Mouse (Mus musculus): Measurements from ENCODE around the gene Gm49373. TPM values are rescaled to one million over a fixed set of nuclear protein-coding genes. Genes with fewer than 3 reads are reported as not detected.

The Gm49373 gene
- polyA plus RNA-seq, 1 experiment: 0.27 TPM

- Histone ChIP-seq H3K4me3 (ENCODE audit: insufficient read depth, low read depth, low read length) (no peak overlapping the region), H3K27me3 (replicated peaks; ENCODE audit: control insufficient read depth, insufficient read depth, low read length) (no peaks in the 10 kb centered on the region), H3K36me3 (ENCODE audit: control insufficient read depth, insufficient read depth, low read length) (no peaks in the 10 kb centered on the region), H3K4me1 (ENCODE audit: control insufficient read depth, insufficient read depth, low read length) (no peaks in the 10 kb centered on the region), H3K27ac (ENCODE audit: insufficient read depth, low read depth, low read length) (no peak overlapping the region)
- WGBS: 80% methylated on average over 3 of the region's 3 CpGs
- TF ChIP-seq CTCF (conservative IDR thresholded peaks at IDR 0.05; ENCODE audit: insufficient read depth, insufficient read length, low read depth, low read length) (no peak), POLR2A (IDR thresholded peaks at IDR 0.05; ENCODE audit: low read depth, low read length) (no peak)
- DNase-seq: no peak
Measured at GRCm38 (mm10) chr9:21021363-21021762, 51.5 kb downstream of the Gm49373 start.

DNA sequence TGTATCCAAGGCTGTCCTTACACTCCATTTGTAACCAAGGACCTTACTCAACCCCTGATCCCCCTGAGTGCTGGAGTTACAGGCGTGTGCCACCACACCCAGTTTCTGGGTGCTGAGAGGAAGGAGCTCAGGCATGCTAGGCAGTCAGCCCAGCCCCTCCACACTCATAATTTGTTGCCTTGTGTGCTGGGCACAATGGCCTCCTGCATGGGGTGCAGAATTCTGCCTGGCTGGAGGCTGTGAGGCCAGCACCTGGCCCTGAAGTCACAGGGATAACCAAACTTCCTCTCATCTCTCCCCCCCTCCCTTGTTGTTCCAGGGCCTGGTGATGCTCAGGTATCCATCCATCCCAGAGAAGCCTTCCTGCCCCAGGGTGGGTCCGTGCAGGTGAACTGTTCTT lies 54.3 kb downstream of the Gm49373 start:
- H3K4me3 ChIP-seq (ENCODE audit: insufficient read depth, low read depth, low read length): no peak overlapping the region
- WGBS: 83% methylated on average over 2 of the region's 2 CpGs
- TF ChIP-seq CTCF (conservative IDR thresholded peaks at IDR 0.05; ENCODE audit: insufficient read depth, insufficient read length, low read depth, low read length) (no peak), POLR2A (IDR thresholded peaks at IDR 0.05; ENCODE audit: low read depth, low read length) (no peak)

GRCm38 (mm10) chr9:21017177-21017575 lies 55.7 kb downstream of the Gm49373 start:
- TF ChIP-seq POLR2A (IDR thresholded peaks at IDR 0.05; ENCODE audit: low read depth, low read length): no peak
- no peak for TF ChIP-seq CTCF (conservative IDR thresholded peaks at IDR 0.05; ENCODE audit: insufficient read depth, insufficient read length, low read depth, low read length)
- Histone ChIP-seq H3K36me3 (ENCODE audit: control insufficient read depth, insufficient read depth, low read length) (no peaks in the 10 kb centered on the region), H3K4me3 (ENCODE audit: insufficient read depth, low read depth, low read length) (peak overlapping the region; percentile 14; the same call in 1 of the 2 replicates), H3K27me3 (replicated peaks; ENCODE audit: control insufficient read depth, insufficient read depth, low read length) (no peaks in the 10 kb centered on the region), H3K27ac (ENCODE audit: insufficient read depth, low read depth, low read length) (no peak overlapping the region), H3K4me1 (ENCODE audit: control insufficient read depth, insufficient read depth, low read length) (no peaks in the 10 kb centered on the region)
- whole genome bisulfite sequencing: 52% methylated on average over 4 of the region's 4 CpGs
- DNase-seq: no peak

More for the DNA sequence above, 54.3 kb downstream of the Gm49373 start:
- H3K4me1 ChIP-seq (ENCODE audit: control insufficient read depth, insufficient read depth, low read length): no peaks in the 10 kb centered on the region
- no peak for DNase-seq
- no peaks in the 10 kb centered on the region for H3K36me3 ChIP-seq (ENCODE audit: control insufficient read depth, insufficient read depth, low read length)
- H3K27ac ChIP-seq (ENCODE audit: insufficient read depth, low read depth, low read length): no peak overlapping the region
- H3K27me3 ChIP-seq (replicated peaks; ENCODE audit: control insufficient read depth, insufficient read depth, low read length): no peaks in the 10 kb centered on the region

DNA sequence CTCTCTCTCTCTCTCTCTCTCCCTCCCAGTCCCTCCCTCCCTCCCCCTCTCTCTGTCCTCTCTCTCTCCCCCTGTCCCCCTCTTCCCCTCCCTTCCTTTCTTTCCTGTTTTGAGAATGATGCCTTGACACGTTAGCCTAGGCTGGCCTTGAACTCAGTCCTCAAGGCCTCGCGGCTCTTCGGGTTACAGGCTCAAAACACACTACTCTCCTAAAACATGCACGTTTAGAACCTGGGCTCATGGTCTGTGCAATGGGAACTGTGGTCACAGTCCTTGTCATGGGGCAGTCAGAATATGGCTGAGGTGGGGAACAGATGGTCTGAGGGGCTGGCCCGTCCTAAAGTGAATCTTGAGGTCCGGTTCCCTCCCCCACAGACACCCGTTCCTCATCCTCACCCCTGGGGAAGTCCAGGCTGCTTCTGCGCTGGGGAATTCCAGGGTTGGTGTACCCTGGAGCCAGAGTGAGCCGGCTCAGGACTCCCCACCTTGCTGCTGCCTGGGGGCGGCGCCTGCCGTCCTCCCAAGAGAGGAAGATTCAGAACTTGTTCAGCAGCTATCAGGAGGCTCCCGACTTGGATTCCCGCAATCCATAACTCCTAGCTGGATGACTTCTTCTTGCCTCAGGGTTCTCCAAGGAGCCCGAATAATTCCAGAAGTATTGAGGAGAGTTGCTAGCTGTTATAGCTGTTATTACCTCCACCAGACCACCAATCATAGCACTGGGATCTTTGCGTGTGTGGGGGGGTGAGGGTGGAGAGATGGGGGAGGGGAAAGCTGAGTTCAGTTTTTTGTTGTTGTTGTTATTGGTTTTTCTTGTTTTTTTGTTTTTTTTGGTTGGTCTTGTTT lies 56.3 kb downstream of the Gm49373 start:
- DNase-seq: no peak
- Histone ChIP-seq H3K27me3 (replicated peaks; ENCODE audit: control insufficient read depth, insufficient read depth, low read length) (no peaks in the 10 kb centered on the region), H3K4me3 (ENCODE audit: insufficient read depth, low read depth, low read length) (peak overlapping the region; percentile 45), H3K36me3 (ENCODE audit: control insufficient read depth, insufficient read depth, low read length) (no peaks in the 10 kb centered on the region), H3K27ac (ENCODE audit: insufficient read depth, low read depth, low read length) (no peak overlapping the region), H3K4me1 (ENCODE audit: control insufficient read depth, insufficient read depth, low read length) (no peaks in the 10 kb centered on the region)
- WGBS: 8% methylated on average over 17 of the region's 17 CpGs
- TF ChIP-seq CTCF (conservative IDR thresholded peaks at IDR 0.05; ENCODE audit: insufficient read depth, insufficient read length, low read depth, low read length) (no peak), POLR2A (IDR thresholded peaks at IDR 0.05; ENCODE audit: low read depth, low read length) (no peak)

DNA sequence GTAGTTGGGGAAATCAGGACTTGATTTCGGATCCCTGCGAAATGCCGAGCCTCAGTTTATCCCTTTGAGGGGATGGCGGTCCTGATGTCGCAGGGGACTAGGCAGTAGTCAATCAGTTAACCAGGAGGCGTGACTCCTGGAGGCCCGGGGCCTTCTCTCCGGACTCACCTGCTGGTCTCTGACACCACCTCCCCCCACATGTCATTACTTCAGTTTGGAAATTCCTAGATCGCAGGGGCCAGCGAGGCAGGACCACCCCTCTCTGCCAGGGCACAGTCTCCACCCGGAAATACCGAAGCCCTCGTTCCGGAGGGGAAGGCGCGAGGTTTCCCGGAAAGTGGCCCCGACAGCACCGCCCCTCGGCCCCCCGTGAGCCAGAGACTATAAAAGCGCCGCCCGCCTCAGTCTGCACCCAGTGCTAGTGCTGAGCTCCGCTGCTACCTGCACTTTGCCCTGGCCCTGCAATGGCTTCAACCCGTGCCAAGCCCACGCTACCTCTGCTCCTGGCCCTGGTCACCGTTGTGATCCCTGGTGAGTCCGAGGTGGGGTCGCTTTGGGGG lies 57.2 kb downstream of the Gm49373 start, which contains the start of gene Icam1:
Gene Icam1 (plus strand): TSS at position 415 of the 560 bp plus-strand sequence.
- no peak for TF ChIP-seq CTCF (conservative IDR thresholded peaks at IDR 0.05; ENCODE audit: insufficient read depth, insufficient read length, low read depth, low read length)
- peak; percentile 95 for TF ChIP-seq POLR2A (IDR thresholded peaks at IDR 0.05; ENCODE audit: low read depth, low read length)
- Histone ChIP-seq H3K36me3 (ENCODE audit: control insufficient read depth, insufficient read depth, low read length) (no peaks in the 10 kb centered on the region), H3K27me3 (replicated peaks; ENCODE audit: control insufficient read depth, insufficient read depth, low read length) (no peaks in the 10 kb centered on the region), H3K4me3 (ENCODE audit: insufficient read depth, low read depth, low read length) (peak within 1 kb of the TSS; percentile 45), H3K4me1 (ENCODE audit: control insufficient read depth, insufficient read depth, low read length) (no peaks in the 10 kb centered on the region), H3K27ac (ENCODE audit: insufficient read depth, low read depth, low read length) (peak within 1 kb of the TSS; percentile 79)
- 1% methylated on average over 30 of the region's 30 CpGs for WGBS
- DNase-seq: peak; percentile 93

DNA sequence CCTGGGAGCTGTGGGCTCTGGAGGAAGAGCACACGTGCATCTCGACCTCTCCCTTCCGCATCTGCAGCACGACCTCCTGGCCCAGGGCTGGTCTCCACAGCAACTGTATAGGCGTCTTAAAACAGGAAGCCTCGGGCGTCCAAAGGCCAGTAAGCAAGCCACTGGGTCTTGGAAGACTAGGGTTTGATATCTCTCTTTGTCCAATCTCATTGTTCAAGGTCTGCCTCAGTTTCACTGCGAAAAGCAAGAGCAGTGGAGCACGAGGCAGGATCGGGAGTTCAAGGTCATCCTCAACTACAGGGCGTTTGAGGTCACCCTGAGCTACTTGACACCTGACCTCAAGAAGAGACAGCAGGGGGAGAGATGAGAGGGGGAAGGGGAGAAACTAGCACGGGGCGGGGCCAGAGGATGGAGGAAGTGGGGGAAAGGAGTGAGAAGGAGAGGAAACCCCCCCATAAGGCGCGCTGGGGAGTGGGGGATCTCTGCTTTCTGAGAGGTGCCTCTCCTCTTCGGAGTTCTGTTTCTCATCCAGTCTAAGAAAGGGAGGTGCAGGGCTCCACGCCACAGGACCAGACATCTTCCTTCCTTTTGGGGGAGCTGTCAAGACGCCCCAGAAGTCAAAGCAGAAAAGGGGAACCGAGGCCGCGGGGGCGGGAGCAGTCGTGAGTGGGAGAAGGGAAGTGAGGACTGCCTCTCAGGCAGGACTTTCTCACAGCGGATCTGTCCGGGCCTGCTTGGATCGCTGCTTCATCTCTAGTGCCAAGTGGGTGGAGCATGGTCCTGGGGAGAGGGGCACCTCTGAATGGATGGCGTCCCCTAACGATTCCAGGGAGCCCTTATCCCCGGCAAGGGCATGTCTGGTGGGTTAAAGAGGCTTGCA lies 58.0 kb downstream of the Gm49373 start:
- 8% methylated on average over 29 of the region's 29 CpGs for WGBS
- TF ChIP-seq POLR2A (IDR thresholded peaks at IDR 0.05; ENCODE audit: low read depth, low read length): no peak
- no peak for TF ChIP-seq CTCF (conservative IDR thresholded peaks at IDR 0.05; ENCODE audit: insufficient read depth, insufficient read length, low read depth, low read length)
- H3K27me3 ChIP-seq (replicated peaks; ENCODE audit: control insufficient read depth, insufficient read depth, low read length): no peaks in the 10 kb centered on the region
- H3K27ac ChIP-seq (ENCODE audit: insufficient read depth, low read depth, low read length): peak overlapping the region; percentile 79; the same call in 1 of the 2 replicates
- peak; percentile 86 for DNase-seq
- H3K4me1 ChIP-seq (ENCODE audit: control insufficient read depth, insufficient read depth, low read length): no peaks in the 10 kb centered on the region
- peak overlapping the region; percentile 45 for H3K4me3 ChIP-seq (ENCODE audit: insufficient read depth, low read depth, low read length)
- H3K36me3 ChIP-seq (ENCODE audit: control insufficient read depth, insufficient read depth, low read length): no peaks in the 10 kb centered on the region

Other genes starting within 250 kb of the Gm49373 start
- 31.7 and 40.3 TPM in 2 replicates for gene A230050P20Rik, start 204.5 kb downstream of the Gm49373 start, polyA plus RNA-seq (2012; rRNA removed)
- 3.6 and 4.0 TPM in 2 replicates for gene Angptl6, start 193.4 kb downstream of the Gm49373 start, polyA plus RNA-seq (2012; rRNA removed)
- gene Ppan, start 184.9 kb downstream of the Gm49373 start, polyA plus RNA-seq (2012; rRNA removed): 28.3 and 31.2 TPM in 2 replicates
- gene Eif3g, start 174.5 kb downstream of the Gm49373 start, polyA plus RNA-seq (2012; rRNA removed): 93.1 and 116 TPM in 2 replicates
- gene Dnmt1, start 113.2 kb downstream of the Gm49373 start, polyA plus RNA-seq (2012; rRNA removed): 12.1 and 12.5 TPM in 2 replicates
- 3.5 and 4.0 TPM in 2 replicates for gene S1pr2, start 96.3 kb downstream of the Gm49373 start, polyA plus RNA-seq (2012; rRNA removed)
- gene Mrpl4, start 70.4 kb downstream of the Gm49373 start, polyA plus RNA-seq (2012; rRNA removed): 175 and 213 TPM in 2 replicates
- gene Icam1, start 57.1 kb downstream of the Gm49373 start, polyA plus RNA-seq (2012; rRNA removed): 23.4 and 25.9 TPM in 2 replicates
- 1.2 and 1.4 TPM in 2 replicates for gene Icam4, start 43.7 kb downstream of the Gm49373 start, polyA plus RNA-seq (2012; rRNA removed)
- gene Icam5, start 41.0 kb downstream of the Gm49373 start, polyA plus RNA-seq (2012; rRNA removed): 0.34 and 0.49 TPM in 2 replicates
- 0.38 TPM in 1 of 2 replicates, not detected in the other for gene Zglp1, start 6.0 kb downstream of the Gm49373 start, polyA plus RNA-seq (2012; rRNA removed)
- gene Fdx1l, start 518 bp upstream of the Gm49373 start, polyA plus RNA-seq (2012; rRNA removed): 59.8 and 67.0 TPM in 2 replicates
- gene Gm38431, start 18.9 kb upstream of the Gm49373 start, polyA plus RNA-seq (2012; rRNA removed): 1.1 and 2.6 TPM in 2 replicates
- 45.8 and 47.3 TPM in 2 replicates for gene Raver1, start 18.9 kb upstream of the Gm49373 start, polyA plus RNA-seq (2012; rRNA removed)
- 17.0 and 19.0 TPM in 2 replicates for gene Tyk2, start 58.1 kb upstream of the Gm49373 start, polyA plus RNA-seq (2012; rRNA removed)
- gene Cdc37, start 76.9 kb upstream of the Gm49373 start, polyA plus RNA-seq (2012; rRNA removed): 53.1 and 72.6 TPM in 2 replicates
- gene Pde4a, start 92.6 kb upstream of the Gm49373 start, polyA plus RNA-seq (2012; rRNA removed): 7.8 and 9.0 TPM in 2 replicates
- gene Keap1, start 166.3 kb upstream of the Gm49373 start, polyA plus RNA-seq (2012; rRNA removed): 42.8 and 52.4 TPM in 2 replicates
- 0.38 and 0.39 TPM in 2 replicates for gene S1pr5, start 175.3 kb upstream of the Gm49373 start, polyA plus RNA-seq (2012; rRNA removed)
- 67.0 and 71.9 TPM in 2 replicates for gene Atg4d, start 192.2 kb upstream of the Gm49373 start, polyA plus RNA-seq (2012; rRNA removed)
- gene Kri1, start 214.9 kb upstream of the Gm49373 start, polyA plus RNA-seq (2012; rRNA removed): 14.2 and 15.9 TPM in 2 replicates
- 20.2 and 24.1 TPM in 2 replicates for gene Cdkn2d, start 218.3 kb upstream of the Gm49373 start, polyA plus RNA-seq (2012; rRNA removed)
- gene Ap1m2, start 239.2 kb upstream of the Gm49373 start, polyA plus RNA-seq (2012; rRNA removed): 30.6 and 36.2 TPM in 2 replicates
- gene Slc44a2, start 247.6 kb upstream of the Gm49373 start, polyA plus RNA-seq (2012; rRNA removed): 47.4 and 49.2 TPM in 2 replicates